Mouse (Mus musculus): ENCODE measurements around the gene Clip2. TPM values are rescaled to one million over a fixed set of nuclear protein-coding genes. Genes with fewer than 3 reads are reported as not detected.
"Not testable (repeated sequence)": the region's sequence is repeated elsewhere in the genome, so short reads cannot be mapped to it uniquely, and the experiment has no call there.

Gene Clip2
- polyA plus RNA-seq, 1 experiment from 2014 or later, result 6.6 TPM

GRCm38 (mm10) chr5:134456503-134456962 lies 95.7 kb downstream of the Clip2 start, which contains the start of gene Gtf2ird1:
Gene Gtf2ird1 (minus strand): TSS chr5:134456716.
- no peaks in the 10 kb centered on the region for H3K9me3 ChIP-seq (ENCODE audit: low read depth, low read length)
- no peaks in the 10 kb centered on the region; the same call in 1 of the 2 replicates for H3K4me1 ChIP-seq (ENCODE audit: insufficient read depth)
- peak within 1 kb of the TSS; percentile 86 for H3K4me2 ChIP-seq
- peak; percentile 82 for DNase-seq
- ATAC-seq (ENCODE audit: insufficient read depth), result peak; percentile 77
- WGBS, result under 1% methylated on average over 43 of the region's 44 CpGs
- peak within 1 kb of the TSS; percentile 93 for H3K9ac ChIP-seq
- TF ChIP-seq CTCF (IDR thresholded peaks at IDR 0.05; ENCODE audit: low read depth), result no peak
- H3K4me3 ChIP-seq (ENCODE audit: low read depth, low read length), result peak within 1 kb of the TSS; percentile 73
- H3K27ac ChIP-seq (ENCODE audit: low read depth), result peak within 1 kb of the TSS; percentile 96
- H3K36me3 ChIP-seq (ENCODE audit: insufficient read depth), result peaks cover 7% of the 10 kb centered on the region; the same call in 1 of the 2 replicates
- no peaks in the 10 kb centered on the region for H3K27me3 ChIP-seq (ENCODE audit: insufficient read depth, low read length)

DNA sequence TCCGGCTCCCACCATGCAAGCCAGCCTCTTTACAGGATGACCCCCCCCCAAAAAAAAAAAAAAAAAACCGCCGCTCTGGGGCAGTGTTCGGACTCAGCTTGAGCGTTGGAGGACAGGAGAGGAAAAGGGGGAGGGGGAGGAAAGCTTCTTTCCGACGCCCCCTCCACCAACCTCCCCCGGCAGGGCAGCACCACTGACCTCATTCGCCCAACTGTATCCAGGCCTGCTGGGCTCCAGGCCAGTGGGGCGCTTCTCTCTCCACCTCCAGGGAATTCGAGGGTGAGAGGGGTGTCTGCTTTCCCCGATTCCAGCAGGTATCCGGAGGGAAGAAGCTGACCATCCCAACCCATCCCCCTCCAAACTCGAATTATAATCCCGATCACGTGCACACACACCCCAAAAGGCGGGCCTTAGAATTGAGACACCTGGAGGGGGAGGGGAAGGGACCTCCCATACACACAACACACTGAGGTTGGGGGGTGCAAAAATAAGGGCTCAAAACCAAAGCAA lies 96.3 kb downstream of the Clip2 start:
- Histone ChIP-seq H3K4me2 (peak overlapping the region; percentile 86), H3K9ac (peak overlapping the region; percentile 93), H3K4me1 (ENCODE audit: insufficient read depth) (no peaks in the 10 kb centered on the region; the same call in 1 of the 2 replicates), H3K9me3 (ENCODE audit: low read depth, low read length) (no peaks in the 10 kb centered on the region), H3K4me3 (ENCODE audit: low read depth, low read length) (peak overlapping the region; percentile 73), H3K27ac (ENCODE audit: low read depth) (peak overlapping the region; percentile 96), H3K36me3 (ENCODE audit: insufficient read depth) (peaks cover 7% of the 10 kb centered on the region; the same call in 1 of the 2 replicates), H3K27me3 (ENCODE audit: insufficient read depth, low read length) (no peaks in the 10 kb centered on the region)
- ATAC-seq (ENCODE audit: insufficient read depth), result peak; percentile 62
- no peak for TF ChIP-seq CTCF (IDR thresholded peaks at IDR 0.05; ENCODE audit: low read depth)
- peak; percentile 79 for DNase-seq
- WGBS, result 0% methylated on average over 17 of the region's 17 CpGs

GRCm38 (mm10) chr5:134455186-134455895 lies 96.9 kb downstream of the Clip2 start:
- Histone ChIP-seq H3K4me3 (ENCODE audit: low read depth, low read length) (peak overlapping the region; percentile 73), H3K36me3 (ENCODE audit: insufficient read depth) (peaks cover 7% of the 10 kb centered on the region; the same call in 1 of the 2 replicates), H3K9ac (peak overlapping the region; percentile 93), H3K9me3 (ENCODE audit: low read depth, low read length) (no peaks in the 10 kb centered on the region), H3K27me3 (ENCODE audit: insufficient read depth, low read length) (no peaks in the 10 kb centered on the region), H3K4me1 (ENCODE audit: insufficient read depth) (no peaks in the 10 kb centered on the region), H3K27ac (ENCODE audit: low read depth) (peak overlapping the region; percentile 96), H3K4me2 (peak overlapping the region; percentile 86)
- DNase-seq (peak; percentile 83), ATAC-seq (ENCODE audit: insufficient read depth) (peak; percentile 67)
- TF ChIP-seq CTCF (IDR thresholded peaks at IDR 0.05; ENCODE audit: low read depth), result no peak
- under 1% methylated on average over 21 of the region's 21 CpGs for WGBS

- Histone ChIP-seq H3K36me3 (ENCODE audit: insufficient read depth) (peaks cover 7% of the 10 kb centered on the region; the same call in 1 of the 2 replicates), H3K27me3 (ENCODE audit: insufficient read depth, low read length) (no peaks in the 10 kb centered on the region), H3K4me2 (peak overlapping the region; percentile 86), H3K4me3 (ENCODE audit: low read depth, low read length) (peak overlapping the region; percentile 73), H3K9ac (peak overlapping the region; percentile 93), H3K27ac (ENCODE audit: low read depth) (no peak overlapping the region), H3K4me1 (ENCODE audit: insufficient read depth) (no peaks in the 10 kb centered on the region), H3K9me3 (ENCODE audit: low read depth, low read length) (no peaks in the 10 kb centered on the region)
- ATAC-seq (ENCODE audit: insufficient read depth), result no peak
- peak; percentile 24 for DNase-seq
- TF ChIP-seq CTCF (IDR thresholded peaks at IDR 0.05; ENCODE audit: low read depth), result no peak
- WGBS, result 28% methylated on average over 9 of the region's 9 CpGs
Measured at GRCm38 (mm10) chr5:134454421-134454820, 97.8 kb downstream of the Clip2 start.

DNA sequence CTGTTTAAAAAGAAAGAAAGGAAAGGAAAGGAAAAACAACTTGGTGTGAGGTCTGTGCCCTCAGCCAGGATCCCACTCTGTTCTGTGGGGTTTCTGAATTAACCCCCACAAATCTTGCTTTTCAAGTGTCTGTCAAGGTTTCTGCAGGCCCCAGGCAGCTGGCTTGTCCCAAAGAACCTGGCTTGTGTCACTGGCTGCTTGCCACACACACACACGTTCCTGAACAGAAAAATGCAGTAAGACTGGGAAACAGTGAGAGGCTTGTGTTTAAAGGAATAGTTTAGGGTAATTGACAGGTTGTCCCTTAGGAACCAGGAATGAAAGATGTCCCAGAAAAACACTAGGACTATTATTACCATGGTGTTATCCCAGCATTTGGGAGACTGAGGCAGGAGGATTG lies 98.7 kb downstream of the Clip2 start:
- Histone ChIP-seq H3K27ac (ENCODE audit: low read depth) (no peak overlapping the region), H3K4me1 (ENCODE audit: insufficient read depth) (no peaks in the 10 kb centered on the region), H3K4me3 (ENCODE audit: low read depth, low read length) (no peak overlapping the region; the same call in 1 of the 2 replicates), H3K36me3 (ENCODE audit: insufficient read depth) (peaks cover 7% of the 10 kb centered on the region; the same call in 1 of the 2 replicates), H3K9ac (no peak overlapping the region), H3K4me2 (peak overlapping the region; percentile 86; the same call in 1 of the 2 replicates), H3K27me3 (ENCODE audit: insufficient read depth, low read length) (no peaks in the 10 kb centered on the region), H3K9me3 (ENCODE audit: low read depth, low read length) (no peaks in the 10 kb centered on the region)
- TF ChIP-seq CTCF (IDR thresholded peaks at IDR 0.05; ENCODE audit: low read depth), result no peak
- DNase-seq (peak; percentile 24), ATAC-seq (ENCODE audit: insufficient read depth) (no peak)
- whole genome bisulfite sequencing, result 16% methylated on average over 1 of the region's 1 CpGs

GRCm38 (mm10) chr5:134446755-134447154 lies 105.5 kb downstream of the Clip2 start:
- WGBS, result 94% methylated on average over 4 of the region's 4 CpGs
- H3K27me3 ChIP-seq (ENCODE audit: insufficient read depth, low read length); DNase-seq; H3K4me3 ChIP-seq (ENCODE audit: low read depth, low read length); H3K9me3 ChIP-seq (ENCODE audit: low read depth, low read length); H3K36me3 ChIP-seq (ENCODE audit: insufficient read depth); H3K4me2 ChIP-seq; H3K27ac ChIP-seq (ENCODE audit: low read depth); ATAC-seq (ENCODE audit: insufficient read depth); H3K9ac ChIP-seq: not testable (repeated sequence)
- peaks cover 18% of the 10 kb centered on the region; the same call in 1 of the 2 replicates for H3K4me1 ChIP-seq (ENCODE audit: insufficient read depth)

GRCm38 (mm10) chr5:134445895-134446294 lies 106.3 kb downstream of the Clip2 start:
- DNase-seq (peak; percentile 82), ATAC-seq (ENCODE audit: insufficient read depth) (peak; percentile 81)
- Histone ChIP-seq H3K4me2 (peak overlapping the region; percentile 14), H3K27ac (ENCODE audit: low read depth) (peak overlapping the region; percentile 87), H3K9ac (no peak overlapping the region), H3K4me1 (ENCODE audit: insufficient read depth) (peaks cover 21% of the 10 kb centered on the region), H3K36me3 (ENCODE audit: insufficient read depth) (peaks cover 9% of the 10 kb centered on the region; the same call in 1 of the 2 replicates), H3K27me3 (ENCODE audit: insufficient read depth, low read length) (no peaks in the 10 kb centered on the region), H3K4me3 (ENCODE audit: low read depth, low read length) (no peak overlapping the region), H3K9me3 (ENCODE audit: low read depth, low read length) (no peaks in the 10 kb centered on the region; the same call in 1 of the 2 replicates)
- no peak for TF ChIP-seq CTCF (IDR thresholded peaks at IDR 0.05; ENCODE audit: low read depth)
- WGBS, result 10% methylated on average over 10 of the region's 10 CpGs

Data from lung, embryonic 14.5 days (tissue).